29 mouse cellular contexts compared by ENCODE assay signal in the genomic region with DNA sequence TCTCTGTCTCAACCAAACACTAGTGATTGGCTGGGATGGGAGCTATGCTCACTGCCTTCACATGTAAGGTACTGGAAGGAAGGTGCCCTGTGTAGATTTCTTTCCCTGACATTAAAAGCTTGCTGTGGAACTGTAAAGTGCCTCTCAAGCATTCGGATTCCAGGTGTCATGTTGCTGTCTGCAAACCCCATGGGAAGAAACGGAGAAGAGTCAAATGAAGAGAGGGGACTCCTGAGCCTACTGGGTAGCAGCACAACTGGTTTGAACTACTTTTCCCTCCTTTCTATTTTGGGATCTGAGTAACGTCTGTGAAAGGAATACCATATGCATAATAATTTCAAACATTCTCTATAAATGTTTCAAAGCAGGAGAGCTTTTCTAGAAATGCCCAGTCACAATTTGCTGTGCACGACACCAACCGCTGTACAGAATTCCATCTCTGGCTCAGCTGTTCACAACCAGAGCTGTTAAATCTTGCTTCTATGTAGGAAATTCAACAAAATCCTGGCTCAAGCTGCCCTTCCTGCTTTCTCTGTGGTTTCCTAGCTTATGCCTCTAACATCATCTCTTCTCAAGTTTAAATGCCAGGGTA.
A peak's percentile ranks its signal among the peaks of the same experiment; 100 is the strongest.
DNase-seq lines count a peak whose midpoint lies in the region; ATAC-seq and TF ChIP-seq lines count a peak whose summit lies in the region.
"Had no signal": no experiment of that assay in that cellular context is flagged by ENCODE, and none has a peak within 500 bp of the region (broad histone marks: within the 10 kb centered on the region; RNA-seq: fewer than 3 reads in every experiment).

No protein-coding gene starts in this region.

- intact Hi-C loops in left cerebral cortex, adult 2 months (cut with DNase I): loop anchor here (5.0 kb wide), 1 partner anchor 72 kb away; no protein-coding TSS in a partner anchor

- H3K9ac ChIP-seq in embryonic facial prominence, embryonic 12.5 days: no peak overlapping the region
- no peak overlapping the region for H3K9ac ChIP-seq in limb, embryonic 11.5 days (ENCODE audit: low read length)
- H3K9ac ChIP-seq: heart, embryonic 15.5 days; intestine, embryonic 15.5 days; lung, embryonic 15.5 days; midbrain, embryonic 15.5 days had no signal

- no peak for DNase-seq in embryonic facial prominence, embryonic 10.5 days (ENCODE audit: low spot score)
- DNase-seq in left cerebral cortex, adult 2 months (ENCODE audit: extremely low spot score in 1 of 2, low spot score in 2 of 2): no peak
- DNase-seq in left cerebral cortex, adult 9 months (ENCODE audit: low spot score in 2 of 2): no peak
- peak; percentile 16 for DNase-seq in limb, embryonic 11.5 days (ENCODE audit: low spot score)
- no peak for DNase-seq in embryo, embryonic 9.5 days (ENCODE audit: extremely low spot score)
- no peak for DNase-seq in cerebellum, adult 2 months
- DNase-seq in kidney, postnatal 4 days: no peak
- DNase-seq: adrenal gland, adult 2 months; cerebellum, adult 9-11 months; gastrocnemius, postnatal 25 days; heart, adult 11 months; kidney, adult 2 months; left cerebral cortex, postnatal 4 days; right cerebral cortex, adult 18-20 months; thymus, adult 2 months; thymus, postnatal 36 days had no signal

- WGBS in embryonic facial prominence, embryonic 12.5 days: 47% methylated on average over 5 of the region's 5 CpGs
- 77% methylated on average over 5 of the region's 5 CpGs for WGBS in embryonic facial prominence, embryonic 10.5 days
- 70% methylated on average over 5 of the region's 5 CpGs for WGBS in limb, embryonic 11.5 days
- WGBS in cerebellum, adult 2 months: 81% methylated on average over 5 of the region's 5 CpGs

- TF ChIP-seq POLR2A in cerebellum, adult 2 months (IDR thresholded peaks at IDR 0.05; ENCODE audit: borderline replicate concordance, insufficient read depth, low read length): no peak

- H3K36me3 ChIP-seq in embryonic facial prominence, embryonic 12.5 days: no peaks in the 10 kb centered on the region
- H3K36me3 ChIP-seq in embryonic facial prominence, embryonic 10.5 days (replicated peaks): no peaks in the 10 kb centered on the region
- H3K36me3 ChIP-seq in limb, embryonic 11.5 days (ENCODE audit: control insufficient read depth, insufficient read depth, low read length): no peaks in the 10 kb centered on the region
- H3K36me3 ChIP-seq: heart, embryonic 10.5 days; heart, embryonic 15.5 days; intestine, embryonic 15.5 days; lung, embryonic 15.5 days; midbrain, embryonic 10.5 days; midbrain, embryonic 15.5 days had no signal

- H3K4me3 ChIP-seq in embryonic facial prominence, embryonic 12.5 days: no peak overlapping the region
- H3K4me3 ChIP-seq in embryonic facial prominence, embryonic 10.5 days: no peak overlapping the region
- H3K4me3 ChIP-seq in left cerebral cortex, adult 2 months: no peak overlapping the region
- H3K4me3 ChIP-seq in limb, embryonic 11.5 days (ENCODE audit: low read depth, low read length): no peak overlapping the region
- H3K4me3 ChIP-seq in cerebellum, adult 2 months (replicated peaks; ENCODE audit: insufficient read depth, low read depth, low read length): no peak overlapping the region
- H3K4me3 ChIP-seq: erythroblast, embryonic 14.5 days; heart, embryonic 10.5 days; heart, embryonic 15.5 days; intestine, embryonic 15.5 days; lung, embryonic 15.5 days; midbrain, embryonic 10.5 days; midbrain, embryonic 15.5 days had no signal

- ATAC-seq in embryonic facial prominence, embryonic 12.5 days (ENCODE audit: insufficient number of reproducible peaks, insufficient read depth, low FRiP score, low TSS enrichment): no peak
- ATAC-seq in limb, embryonic 11.5 days (ENCODE audit: insufficient number of reproducible peaks, low FRiP score, low TSS enrichment, low read depth): no peak
- ATAC-seq: activated CD4-positive, CD25-positive, alpha-beta regulatory T cell, adult 4 months; hindbrain, embryonic 16.5 days; midbrain, embryonic 15.5 days had no signal

- no peaks in the 10 kb centered on the region for H3K9me3 ChIP-seq in embryonic facial prominence, embryonic 12.5 days
- no peaks in the 10 kb centered on the region for H3K9me3 ChIP-seq in embryonic facial prominence, embryonic 10.5 days
- no peaks in the 10 kb centered on the region for H3K9me3 ChIP-seq in limb, embryonic 11.5 days (ENCODE audit: control insufficient read depth, low read length)
- H3K9me3 ChIP-seq: heart, embryonic 10.5 days; heart, embryonic 15.5 days; intestine, embryonic 15.5 days; lung, embryonic 15.5 days; midbrain, embryonic 10.5 days; midbrain, embryonic 15.5 days had no signal

- H3K27me3 ChIP-seq in embryonic facial prominence, embryonic 12.5 days: no peaks in the 10 kb centered on the region
- no peaks in the 10 kb centered on the region for H3K27me3 ChIP-seq in embryonic facial prominence, embryonic 10.5 days (replicated peaks; ENCODE audit: low read depth, poor library complexity, severe bottlenecking)
- no peaks in the 10 kb centered on the region for H3K27me3 ChIP-seq in limb, embryonic 11.5 days (ENCODE audit: control insufficient read depth, insufficient read depth, low read length)
- no peaks in the 10 kb centered on the region for H3K27me3 ChIP-seq in cerebellum, adult 2 months (ENCODE audit: control insufficient read depth, insufficient read depth, low read length)
- H3K27me3 ChIP-seq: CH12.LX; heart, embryonic 15.5 days; intestine, embryonic 15.5 days; lung, embryonic 15.5 days; midbrain, embryonic 15.5 days had no signal

- H3K4me2 ChIP-seq in embryonic facial prominence, embryonic 12.5 days (replicated peaks): no peak overlapping the region
- no peak overlapping the region for H3K4me2 ChIP-seq in limb, embryonic 11.5 days (ENCODE audit: low read depth, severe bottlenecking)
- H3K4me2 ChIP-seq: heart, embryonic 15.5 days; intestine, embryonic 15.5 days; liver, embryonic 11.5 days; lung, embryonic 15.5 days; midbrain, embryonic 15.5 days had no signal

- H3K27ac ChIP-seq in embryonic facial prominence, embryonic 12.5 days: 0 out of 2 replicates have a peak overlapping the region, but pooled peaks have one; percentile 30
- H3K27ac ChIP-seq in embryonic facial prominence, embryonic 10.5 days (replicated peaks): no peak overlapping the region
- peak overlapping the region; percentile 58 for H3K27ac ChIP-seq in left cerebral cortex, adult 2 months
- H3K27ac ChIP-seq in limb, embryonic 11.5 days (replicated peaks; ENCODE audit: low read depth, low read length): no peak overlapping the region
- no peak overlapping the region for H3K27ac ChIP-seq in cerebellum, adult 2 months (ENCODE audit: insufficient read depth, low read length)
- H3K27ac ChIP-seq: heart, embryonic 10.5 days; heart, embryonic 15.5 days; intestine, embryonic 15.5 days; lung, embryonic 15.5 days; midbrain, embryonic 10.5 days; midbrain, embryonic 15.5 days; stomach, postnatal 0 days had no signal

- peaks cover 4% of the 10 kb centered on the region; the same call in 1 of the 2 replicates for H3K4me1 ChIP-seq in embryonic facial prominence, embryonic 12.5 days
- peaks cover 12% of the 10 kb centered on the region for H3K4me1 ChIP-seq in embryonic facial prominence, embryonic 10.5 days
- H3K4me1 ChIP-seq in limb, embryonic 11.5 days (ENCODE audit: control insufficient read depth, insufficient read depth, low read length): no peaks in the 10 kb centered on the region
- peaks cover 3% of the 10 kb centered on the region; the same call in 1 of the 2 replicates for H3K4me1 ChIP-seq in cerebellum, adult 2 months (ENCODE audit: control insufficient read depth, insufficient read depth, low read length)
- H3K4me1 ChIP-seq: heart, embryonic 10.5 days; intestine, embryonic 15.5 days; midbrain, embryonic 10.5 days; midbrain, embryonic 15.5 days had no signal

- TF ChIP-seq CTCF in left cerebral cortex, adult 2 months (IDR thresholded peaks at IDR 0.05): no peak
- no peak for TF ChIP-seq CTCF in cerebellum, adult 2 months (IDR thresholded peaks at IDR 0.05; ENCODE audit: borderline replicate concordance, insufficient read depth, low read depth, low read length)

Comparison
In these comparisons a context has a peak if more than half of its experiments do, and no peak if none do; other contexts are left out.
1. H3K27ac ChIP-seq: peak in embryonic facial prominence, embryonic 12.5 days (single experiment) and left cerebral cortex, adult 2 months (single experiment); none in embryonic facial prominence, embryonic 10.5 days (single experiment), limb, embryonic 11.5 days (single experiment) and cerebellum, adult 2 months (single experiment).